20 mouse cellular contexts compared by ENCODE assay signal in genomic region chrX:77607488-77607887, GRCm38 (mm10).
"Had no signal": no experiment of that assay in that cellular context is flagged by ENCODE, and none has a peak within 500 bp of the region (broad histone marks: within the 10 kb centered on the region; RNA-seq: fewer than 3 reads in every experiment).

No protein-coding gene starts in this region.

- H3K9ac ChIP-seq: liver, embryonic 12.5 days; liver, embryonic 15.5 days; lung, embryonic 14.5 days; midbrain, embryonic 12.5 days; midbrain, embryonic 15.5 days; neural tube, embryonic 12.5 days; neural tube, embryonic 15.5 days had no signal

- H3K4me3 ChIP-seq: left cerebral cortex, adult 2 months; liver, embryonic 12.5 days; liver, embryonic 15.5 days; midbrain, embryonic 12.5 days; midbrain, embryonic 15.5 days; neural tube, embryonic 12.5 days; neural tube, embryonic 15.5 days had no signal

- DNase-seq: kidney, postnatal 25 days; layer of hippocampus, postnatal 36 days; lung, embryonic 14.5 days; right cerebral cortex, adult 18-20 months; right cerebral cortex, postnatal 14 days; right cerebral cortex, postnatal 4 days; thymus, adult 2 months; thymus, postnatal 14 days; thymus, postnatal 4 days had no signal

- H3K27me3 ChIP-seq: liver, embryonic 12.5 days; liver, embryonic 15.5 days; midbrain, embryonic 12.5 days; midbrain, embryonic 15.5 days; neural tube, embryonic 12.5 days; neural tube, embryonic 15.5 days had no signal

- H3K4me1 ChIP-seq: liver, embryonic 15.5 days; midbrain, embryonic 12.5 days; midbrain, embryonic 15.5 days; neural tube, embryonic 12.5 days; neural tube, embryonic 15.5 days had no signal

- H3K36me3 ChIP-seq: liver, embryonic 12.5 days; liver, embryonic 15.5 days; midbrain, embryonic 12.5 days; midbrain, embryonic 15.5 days; neural tube, embryonic 12.5 days; neural tube, embryonic 15.5 days had no signal

- H3K9me3 ChIP-seq: liver, embryonic 12.5 days; liver, embryonic 15.5 days; midbrain, embryonic 12.5 days; midbrain, embryonic 15.5 days; neural tube, embryonic 12.5 days; neural tube, embryonic 15.5 days had no signal

- H3K27ac ChIP-seq: kidney, postnatal 0 days; left cerebral cortex, adult 2 months; liver, embryonic 12.5 days; liver, embryonic 15.5 days; macrophage; midbrain, embryonic 12.5 days; midbrain, embryonic 15.5 days; neural tube, embryonic 12.5 days; neural tube, embryonic 15.5 days; stomach, postnatal 0 days had no signal

- ATAC-seq: liver, embryonic 12.5 days; lung, postnatal 0 days; midbrain, embryonic 15.5 days had no signal

- H3K4me2 ChIP-seq: liver, embryonic 12.5 days; liver, embryonic 15.5 days; lung, embryonic 14.5 days; midbrain, embryonic 12.5 days; midbrain, embryonic 15.5 days; neural tube, embryonic 12.5 days; neural tube, embryonic 15.5 days had no signal
